Mouse (Mus musculus) erythroid progenitor cell, adult 5-6 weeks (primary cell): Measurements from ENCODE around the gene Zfp955a. TPM values are rescaled to one million over a fixed set of nuclear protein-coding genes. Genes with fewer than 3 reads are reported as not detected.
"Not testable (repeated sequence)": the region's sequence is repeated elsewhere in the genome, so short reads cannot be mapped to it uniquely, and the experiment has no call there.

Source experiments
- ATAC-seq: replicated peaks from 2 replicates; pipeline ENCODE4 v1.8.0; 2016; ENCODE audit warnings: moderate number of reproducible peaks, mild to moderate bottlenecking, moderate TSS enrichment, inconsistent platforms; ENCODE audit not compliant: poor library complexity, low FRiP score, severe bottlenecking
- total RNA-seq, 2 experiments: library from RNA; stranded (forward) in 1 of 2; stranded (reverse) in 1 of 2; fragments of 150-400 nt in 1 of 2; fragments of 186-747, 209-891 nt in 1 of 2; gene quantifications; 2 replicates each; pipeline versions ENCODE4 v1.2.3 to v1.2.4; 2015 to 2017; ENCODE audit warnings: low replicate concordance in 2 of 2

Zfp955a gene
- total RNA-seq (2015; ENCODE audit: low replicate concordance) (1.3 and 1.4 TPM in 2 replicates), total RNA-seq (2017; ENCODE audit: low replicate concordance) (3.3 and 7.2 TPM in 2 replicates)

DNA sequence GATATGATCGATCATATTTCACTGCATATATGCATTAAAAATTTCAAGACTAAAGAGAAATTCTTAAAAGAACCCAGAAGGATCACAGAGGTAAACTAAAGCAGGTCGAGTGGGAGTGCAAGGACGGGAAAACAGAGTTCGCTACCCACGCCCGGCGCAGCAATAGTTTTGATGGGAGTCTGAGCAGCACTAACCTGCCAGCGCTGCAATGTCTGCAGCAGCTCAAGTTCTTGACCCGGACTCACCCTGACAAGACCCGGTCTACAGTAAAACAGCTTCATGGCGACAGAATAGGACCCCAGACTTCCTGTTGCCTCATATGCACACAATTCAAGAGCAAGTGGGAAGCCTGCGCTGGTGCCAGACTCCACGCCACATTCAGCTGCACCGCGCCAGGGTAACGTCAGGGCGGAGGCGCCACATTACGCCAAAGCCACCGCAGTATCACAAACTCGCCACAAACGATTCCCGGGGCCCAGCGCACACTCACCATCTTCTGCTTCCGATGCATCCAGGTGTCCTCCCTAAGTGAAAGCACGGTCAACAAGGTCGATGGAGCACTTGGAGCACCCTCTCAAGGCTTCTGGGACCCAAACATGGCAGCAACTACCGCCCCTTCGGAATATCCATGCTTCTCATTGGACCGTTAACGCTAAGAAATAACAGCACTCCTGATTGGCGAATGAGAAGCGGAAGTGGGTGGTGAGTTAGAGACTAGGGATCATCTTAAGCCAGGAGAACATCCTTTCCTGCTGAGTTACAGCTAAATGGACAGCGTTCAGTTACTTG is at the start of gene Zfp955a:
Gene Zfp955a (minus strand): TSS at position 616 of the 789 bp plus-strand sequence.
- peak; percentile 99 for ATAC-seq

DNA sequence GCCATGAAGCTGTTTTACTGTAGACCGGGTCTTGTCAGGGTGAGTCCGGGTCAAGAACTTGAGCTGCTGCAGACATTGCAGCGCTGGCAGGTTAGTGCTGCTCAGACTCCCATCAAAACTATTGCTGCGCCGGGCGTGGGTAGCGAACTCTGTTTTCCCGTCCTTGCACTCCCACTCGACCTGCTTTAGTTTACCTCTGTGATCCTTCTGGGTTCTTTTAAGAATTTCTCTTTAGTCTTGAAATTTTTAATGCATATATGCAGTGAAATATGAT is 34.9 kb upstream of the Zfp955a start:
- ATAC-seq = peak; percentile 50

GRCm38 (mm10) chr17:33289039-33289875 is 34.3 kb upstream of the Zfp955a start, which contains the start of gene Zfp955b:
TSS of gene Zfp955b (plus strand) at chr17:33289544.
- ATAC-seq = peak; percentile 100

DNA sequence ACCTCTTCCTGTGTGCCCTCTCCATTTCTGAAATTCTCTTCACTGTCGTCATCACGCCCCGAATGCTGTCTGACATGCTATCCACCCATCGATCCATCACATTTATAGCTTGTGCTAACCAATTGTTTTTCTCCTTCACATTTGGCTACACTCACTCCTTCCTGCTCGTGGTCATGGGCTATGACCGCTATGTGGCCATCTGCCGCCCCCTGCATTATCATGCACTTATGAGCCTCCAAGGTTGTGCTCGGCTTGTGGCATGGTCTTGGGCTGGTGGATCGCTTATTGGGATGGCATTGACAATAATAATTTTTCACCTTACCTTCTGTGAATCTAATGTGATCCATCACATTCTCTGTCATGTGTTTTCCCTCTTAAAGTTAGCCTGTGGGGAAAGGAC is 14.0 kb upstream of the Zfp955a start:
- no peak for ATAC-seq

- ATAC-seq = no peak
Observed at GRCm38 (mm10) chr17:33264376-33264775, 9.4 kb upstream of the Zfp955a start, which contains the start of gene Olfr63. TSS of gene Olfr63 (plus strand) at chr17:33264676.

DNA sequence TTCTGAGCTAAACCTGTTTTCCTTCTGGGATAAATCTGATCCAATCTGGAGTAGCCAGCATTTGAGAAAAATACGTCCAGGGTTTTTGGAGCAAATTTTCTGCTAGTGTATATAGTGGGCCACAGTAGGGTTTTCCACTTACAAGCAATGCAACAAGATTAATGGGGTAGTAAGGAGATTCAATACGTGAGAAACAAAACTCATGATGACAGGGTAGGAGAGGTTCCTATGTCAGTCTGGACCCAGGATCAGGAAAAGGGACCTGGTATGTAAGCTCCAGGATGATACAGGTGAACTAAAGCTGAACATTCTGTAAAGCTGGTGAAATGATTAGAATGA is 343 bp upstream of the Zfp955a start:
- ATAC-seq = 0 out of 2 replicates have a peak, but pooled peaks have one; percentile 17

DNA sequence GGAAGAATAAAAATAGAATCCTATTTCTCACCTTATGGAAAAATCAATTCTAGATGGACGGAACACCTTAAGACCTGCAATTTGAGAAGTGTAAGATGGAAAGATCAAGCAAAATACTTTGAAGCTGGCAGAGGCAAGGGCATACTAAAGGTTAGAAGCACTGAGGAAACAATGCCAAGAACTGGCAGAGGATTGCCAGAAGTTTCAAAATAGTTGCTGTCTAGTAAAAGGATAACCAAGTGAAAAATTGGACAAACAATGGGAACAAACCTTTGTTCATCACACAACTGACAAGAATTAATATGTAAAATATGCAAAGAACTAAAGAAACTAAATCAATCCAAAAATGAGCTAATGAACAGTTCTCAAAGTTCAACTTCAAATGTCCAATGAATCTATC is 18.3 kb downstream of the Zfp955a start:
- not testable (repeated sequence) for ATAC-seq

DNA sequence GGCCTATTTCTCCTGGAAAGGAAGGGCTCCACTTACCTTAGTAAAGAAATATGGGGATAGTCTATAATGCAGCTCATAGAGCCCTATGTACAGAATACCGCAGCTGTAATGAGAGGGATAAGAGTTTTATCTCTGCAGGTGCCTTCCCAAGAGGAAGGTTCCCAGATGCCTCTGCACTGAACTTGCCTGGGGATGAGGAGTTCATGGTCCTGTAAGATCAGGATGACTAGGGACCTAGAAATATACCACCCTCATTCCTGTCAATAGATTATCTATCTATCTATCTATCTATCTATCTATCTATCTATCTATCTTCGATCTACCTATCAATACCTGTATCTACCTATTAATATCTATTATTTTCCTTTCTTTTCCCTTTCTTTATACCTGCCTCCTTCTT is 33.4 kb downstream of the Zfp955a start, which contains the start of gene Olfr1564:
Gene Olfr1564 (minus strand): TSS at position 101 of the 400 bp plus-strand sequence.
- no peak for ATAC-seq

GRCm38 (mm10) chr17:33191002-33191401 is 63.9 kb downstream of the Zfp955a start, which contains the start of gene Olfr239:
TSS of gene Olfr239 (plus strand) at chr17:33191302.
- not testable (repeated sequence) for ATAC-seq

Other genes with a start within 250 kb of the Zfp955a start
- 0.36 and 2.1 TPM in 2 replicates for gene Zfp763, start 221.7 kb downstream of the Zfp955a start, total RNA-seq (2015; ENCODE audit: low replicate concordance)
- 2.8 and 3.3 TPM in 2 replicates for gene Zfp763, start 221.7 kb downstream of the Zfp955a start, total RNA-seq (2017; ENCODE audit: low replicate concordance)
- not detected in 2 replicates for gene 4921501E09Rik, start 187.1 kb downstream of the Zfp955a start, total RNA-seq (2015; ENCODE audit: low replicate concordance)
- not detected in 2 replicates for gene 4921501E09Rik, start 187.1 kb downstream of the Zfp955a start, total RNA-seq (2017; ENCODE audit: low replicate concordance)
- gene Zfp563, start 165.8 kb downstream of the Zfp955a start, total RNA-seq (2015; ENCODE audit: low replicate concordance) = 0.72 TPM in 1 of 2 replicates, not detected in the other
- 0.98 and 1.7 TPM in 2 replicates for gene Zfp563, start 165.8 kb downstream of the Zfp955a start, total RNA-seq (2017; ENCODE audit: low replicate concordance)
- gene Morc2b, start 115.5 kb downstream of the Zfp955a start, total RNA-seq (2015; ENCODE audit: low replicate concordance) = not detected in 2 replicates
- gene Morc2b, start 115.5 kb downstream of the Zfp955a start, total RNA-seq (2017; ENCODE audit: low replicate concordance) = 0.51 TPM in 1 of 2 replicates, not detected in the other
- not detected in 2 replicates for gene Olfr55, start 86.7 kb downstream of the Zfp955a start, total RNA-seq (2015; ENCODE audit: low replicate concordance)
- gene Olfr55, start 86.7 kb downstream of the Zfp955a start, total RNA-seq (2017; ENCODE audit: low replicate concordance) = not detected in 2 replicates
- not detected in 2 replicates for gene Olfr239, start 63.8 kb downstream of the Zfp955a start, total RNA-seq (2015; ENCODE audit: low replicate concordance)
- gene Olfr239, start 63.8 kb downstream of the Zfp955a start, total RNA-seq (2017; ENCODE audit: low replicate concordance) = not detected in 2 replicates
- not detected in 2 replicates for gene Olfr1564, start 33.5 kb downstream of the Zfp955a start, total RNA-seq (2015; ENCODE audit: low replicate concordance)
- not detected in 2 replicates for gene Olfr1564, start 33.5 kb downstream of the Zfp955a start, total RNA-seq (2017; ENCODE audit: low replicate concordance)
- not detected in 2 replicates for gene Olfr63, start 9.5 kb upstream of the Zfp955a start, total RNA-seq (2015; ENCODE audit: low replicate concordance)
- not detected in 2 replicates for gene Olfr63, start 9.5 kb upstream of the Zfp955a start, total RNA-seq (2017; ENCODE audit: low replicate concordance)
- gene Zfp955b, start 34.4 kb upstream of the Zfp955a start, total RNA-seq (2015; ENCODE audit: low replicate concordance) = 1.8 and 2.5 TPM in 2 replicates
- 0.45 and 1.7 TPM in 2 replicates for gene Zfp955b, start 34.4 kb upstream of the Zfp955a start, total RNA-seq (2017; ENCODE audit: low replicate concordance)
- gene Zfp81, start 103.7 kb upstream of the Zfp955a start, total RNA-seq (2015; ENCODE audit: low replicate concordance) = 3.2 and 4.6 TPM in 2 replicates
- 2.8 and 4.8 TPM in 2 replicates for gene Zfp81, start 103.7 kb upstream of the Zfp955a start, total RNA-seq (2017; ENCODE audit: low replicate concordance)
- 30.6 and 50.3 TPM in 2 replicates for gene Zfp101, start 139.5 kb upstream of the Zfp955a start, total RNA-seq (2015; ENCODE audit: low replicate concordance)
- gene Zfp101, start 139.5 kb upstream of the Zfp955a start, total RNA-seq (2017; ENCODE audit: low replicate concordance) = 26.9 and 141 TPM in 2 replicates
- gene Actl9, start 177.8 kb upstream of the Zfp955a start, total RNA-seq (2015; ENCODE audit: low replicate concordance) = not detected in 2 replicates
- not detected in 2 replicates for gene Actl9, start 177.8 kb upstream of the Zfp955a start, total RNA-seq (2017; ENCODE audit: low replicate concordance)